Mouse (Mus musculus) heart, embryonic 16.5 days (tissue): ENCODE data around the gene Krtap5-3. TPM values are rescaled to one million over a fixed set of nuclear protein-coding genes. Genes with fewer than 3 reads are reported as not detected.
"Not testable (repeated sequence)": the region's sequence is repeated elsewhere in the genome, so short reads cannot be mapped to it uniquely, and the experiment has no call there.

Experiments
- ATAC-seq: fragments of 200-750 bp; cut with Nextera tagmentation; replicated peaks from 2 replicates; pipeline ENCODE4 v1.8.0; 2017; ENCODE audit warnings: moderate number of reproducible peaks; ENCODE audit not compliant: insufficient read depth, low FRiP score; ENCODE audit errors: extremely low read depth
- H3K27ac ChIP-seq: fragments of 300-500 bp; sonication (generic); 2 replicates; pipeline ENCODE4 v1.5.1; 2014; ENCODE audit warnings: mild to moderate bottlenecking, low read length, control low read depth, moderate library complexity
- H3K27me3 ChIP-seq: fragments of 300-500 bp; sonication (generic); 2 replicates; pipeline ENCODE4 v1.6.1; 2014; ENCODE audit warnings: low read length, mixed read lengths; ENCODE audit not compliant: control insufficient read depth, insufficient read depth
- H3K36me3 ChIP-seq: fragments of 300-500 bp; sonication (generic); 2 replicates; pipeline ENCODE4 v1.6.1; 2014; ENCODE audit not compliant: control insufficient read depth, insufficient read depth
- H3K4me1 ChIP-seq: fragments of 300-500 bp; sonication (generic); 2 replicates; pipeline ENCODE4 v1.6.1; 2014; ENCODE audit warnings: low read length, mixed read lengths; ENCODE audit not compliant: control insufficient read depth, insufficient read depth
- H3K4me2 ChIP-seq: fragments of 300-500 bp; sonication (generic); 2 replicates; pipeline ENCODE4 v1.6.1; 2014; ENCODE audit warnings: low read depth, mild to moderate bottlenecking, control low read depth, low read length
- H3K4me3 ChIP-seq: fragments of 300-500 bp; sonication (generic); 2 replicates; pipeline ENCODE4 v1.5.1; 2014; ENCODE audit warnings: mild to moderate bottlenecking, control low read depth, low read length
- H3K9ac ChIP-seq: fragments of 300-500 bp; sonication (generic); 2 replicates; pipeline ENCODE4 v1.6.1; 2014; ENCODE audit warnings: low read length, control low read depth
- H3K9me3 ChIP-seq: fragments of 300-500 bp; sonication (generic); replicated peaks from 2 replicates; pipeline ENCODE4 v1.6.1; 2016; ENCODE audit warnings: low read length; ENCODE audit not compliant: control insufficient read depth
- WGBS: fragments of 180-500 bp; shearing (Covaris S2); extraction: QIAGEN DNeasy Blood & Tissue Kit; methylation state at CpG from one replicate; pipeline ENCODE4 v1.1.7; 2014; 5-methylcytosine and 5-hydroxymethylcytosine counted together
- polyA plus RNA-seq: library from polyadenylated mRNA; unstranded; fragments of >200 nt; fragmentation: Nextera tagmentation; extraction: Ambion mirVana; gene quantifications from 2 replicates; pipeline ENCODE4 v1.2.1, GENCODE M21; 2015

Krtap5-3 gene
- polyA plus RNA-seq = not detected in 2 replicates

DNA sequence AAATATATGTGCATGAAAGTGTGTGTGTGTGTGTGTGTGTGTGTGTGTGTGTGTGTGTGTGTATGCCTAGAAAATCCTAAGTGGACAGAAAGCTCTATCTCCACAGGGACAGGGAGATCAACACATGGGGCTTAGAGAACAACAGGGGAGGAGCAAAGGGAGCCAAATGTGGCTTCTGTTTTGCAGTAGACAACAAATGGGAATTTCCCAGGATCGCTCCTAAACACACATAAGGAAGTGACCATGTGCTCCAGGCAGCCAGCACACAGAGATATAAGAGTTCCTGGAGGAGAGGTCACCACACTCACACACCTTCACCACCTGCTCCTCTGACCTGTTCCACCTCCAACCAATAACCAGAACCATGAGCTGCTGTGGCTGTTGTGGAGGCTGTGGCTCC, at the start of gene Krtap5-3:
Gene Krtap5-3 (plus strand): TSS at position 301 of the 400 bp plus-strand sequence.
- H3K27me3 ChIP-seq = no peaks in the 10 kb centered on the region
- no peak within 1 kb of the TSS for H3K4me3 ChIP-seq
- H3K36me3 ChIP-seq = no peaks in the 10 kb centered on the region
- 43% methylated on average over 1 of the region's 1 CpGs for WGBS
- ATAC-seq = no peak
- no peaks in the 10 kb centered on the region for H3K9me3 ChIP-seq
- H3K27ac ChIP-seq = no peak within 1 kb of the TSS
- no peak within 1 kb of the TSS for H3K9ac ChIP-seq
- H3K4me2 ChIP-seq = no peak within 1 kb of the TSS
- no peaks in the 10 kb centered on the region for H3K4me1 ChIP-seq

DNA sequence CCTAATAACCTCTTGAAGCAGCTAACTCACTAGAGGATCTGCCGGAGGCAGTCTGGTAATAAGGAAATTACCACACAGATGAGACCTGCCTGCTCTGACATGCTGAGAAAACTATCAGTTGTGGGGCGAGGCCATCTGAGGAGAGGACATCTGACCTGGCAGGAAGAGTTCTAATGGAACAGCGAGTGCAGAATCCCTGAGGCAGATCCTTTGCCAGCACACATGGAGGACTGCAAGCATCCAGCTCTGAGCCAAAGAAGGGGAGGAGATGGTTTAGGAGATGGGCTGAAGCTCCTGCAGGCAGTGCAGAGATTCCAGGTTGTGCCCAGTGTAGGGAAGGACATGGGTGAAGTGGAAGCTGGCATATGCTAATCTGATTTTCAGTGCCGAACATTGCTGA, 49.0 kb upstream of the Krtap5-3 start:
- Histone ChIP-seq H3K9me3 (0 out of 2 replicates have a peak, but pooled peaks cover 4% of the 10 kb centered on the region), H3K27me3 (no peaks in the 10 kb centered on the region), H3K4me1 (no peaks in the 10 kb centered on the region), H3K27ac (no peak overlapping the region), H3K4me3 (no peak overlapping the region), H3K36me3 (no peaks in the 10 kb centered on the region), H3K4me2 (no peak overlapping the region), H3K9ac (no peak overlapping the region)
- no peak for ATAC-seq
- 79% methylated on average over 4 of the region's 4 CpGs for WGBS

DNA sequence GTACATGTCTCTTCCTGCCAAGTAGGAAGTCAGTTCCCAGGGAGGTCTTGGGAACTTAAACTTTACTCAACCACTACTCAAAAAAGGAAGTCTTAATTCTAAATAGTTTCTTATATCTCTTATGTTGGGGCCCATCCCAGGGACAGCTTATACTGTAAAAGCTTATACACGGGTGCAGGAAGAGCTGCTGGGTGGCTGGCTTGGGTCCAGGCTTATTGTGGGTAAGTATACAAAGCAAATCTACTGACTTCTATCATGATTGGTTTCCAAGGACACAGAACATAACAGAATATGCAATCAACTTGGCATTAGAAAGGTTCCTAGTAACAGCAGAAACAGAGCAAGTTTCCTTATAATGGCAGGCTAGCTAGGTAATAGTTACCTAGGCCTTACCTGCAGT, 45.9 kb upstream of the Krtap5-3 start:
- H3K27me3 ChIP-seq = no peaks in the 10 kb centered on the region
- H3K4me2 ChIP-seq = no peak overlapping the region
- H3K36me3 ChIP-seq = no peaks in the 10 kb centered on the region
- no peaks in the 10 kb centered on the region for H3K9me3 ChIP-seq
- H3K4me3 ChIP-seq = no peak overlapping the region
- 43% methylated on average over 1 of the region's 1 CpGs for WGBS
- ATAC-seq = no peak
- no peak overlapping the region for H3K27ac ChIP-seq
- no peak overlapping the region for H3K9ac ChIP-seq
- no peaks in the 10 kb centered on the region for H3K4me1 ChIP-seq

DNA sequence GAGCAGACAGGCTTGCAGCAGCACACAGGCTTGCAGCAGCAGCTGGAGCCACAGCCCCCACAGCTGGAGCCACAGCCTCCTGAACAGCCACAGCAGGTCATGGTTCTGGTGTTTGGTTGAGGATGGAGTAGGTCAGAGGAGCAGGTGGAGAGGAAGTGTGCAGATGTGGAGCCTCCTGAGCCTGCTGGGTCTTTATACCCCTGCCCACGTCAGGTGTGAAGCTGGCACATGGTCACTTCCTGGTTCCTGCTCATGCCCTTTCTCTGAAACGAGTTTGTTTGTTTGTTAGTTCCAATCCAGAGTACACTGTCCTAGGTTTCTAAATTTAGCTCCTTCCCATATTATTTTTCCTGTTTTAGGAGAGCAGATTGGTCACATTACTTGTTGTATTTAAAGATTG, 44.2 kb upstream of the Krtap5-3 start, which contains the start of gene Gm29735:
Gene Gm29735 (minus strand): TSS at position 101 of the 400 bp plus-strand sequence.
- not testable (repeated sequence) for H3K27me3 ChIP-seq, H3K36me3 ChIP-seq, H3K27ac ChIP-seq, ATAC-seq, H3K9ac ChIP-seq, H3K4me1 ChIP-seq, H3K4me2 ChIP-seq, H3K9me3 ChIP-seq, H3K4me3 ChIP-seq
- 41% methylated on average over 2 of the region's 2 CpGs for WGBS

DNA sequence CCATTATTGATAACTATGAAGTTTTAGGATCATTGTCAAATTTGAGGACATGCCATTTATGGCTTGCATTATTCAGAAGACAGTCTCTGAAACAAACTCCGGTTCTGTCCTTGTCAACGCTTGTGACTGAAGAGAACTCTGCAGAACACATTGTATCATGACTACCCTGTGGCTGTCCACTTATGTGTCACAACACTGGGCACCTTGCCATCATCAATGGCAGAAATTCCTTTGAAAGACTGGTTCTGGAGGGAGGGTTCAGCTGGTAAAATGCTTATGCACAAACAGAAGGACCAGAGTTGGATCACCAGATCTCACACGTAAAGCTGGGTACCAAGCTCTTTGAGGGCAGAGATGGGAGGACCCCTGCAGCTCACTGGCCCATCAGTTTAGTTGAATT, 41.8 kb upstream of the Krtap5-3 start:
- Histone ChIP-seq H3K4me3 (no peak overlapping the region), H3K27ac (no peak overlapping the region), H3K9me3 (no peaks in the 10 kb centered on the region), H3K9ac (no peak overlapping the region), H3K27me3 (no peaks in the 10 kb centered on the region), H3K36me3 (no peaks in the 10 kb centered on the region), H3K4me2 (no peak overlapping the region), H3K4me1 (no peaks in the 10 kb centered on the region)
- WGBS = 81% methylated on average over 3 of the region's 3 CpGs
- no peak for ATAC-seq

DNA sequence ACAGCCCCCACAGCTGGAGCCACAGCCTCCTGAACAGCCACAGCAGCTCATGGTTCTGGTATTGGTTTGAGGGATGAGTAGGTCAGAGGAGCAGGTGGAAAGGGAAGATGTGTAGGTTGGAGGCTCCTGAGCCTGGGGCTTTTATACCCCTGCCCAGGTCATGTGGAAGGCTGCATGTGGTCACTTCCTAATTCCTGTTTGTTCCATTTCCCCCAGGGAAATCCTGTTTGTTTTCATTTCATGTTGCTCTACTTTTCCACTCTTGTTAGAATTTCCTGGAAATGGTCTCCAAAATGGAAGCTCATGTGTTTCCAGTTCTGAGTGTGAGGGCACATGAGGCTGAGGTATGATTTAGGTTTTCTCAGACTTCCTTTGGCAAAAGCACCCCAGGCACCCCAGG, 35.5 kb upstream of the Krtap5-3 start, which contains the start of gene Gm4553:
Gene Gm4553 (minus strand): TSS at position 101 of the 400 bp plus-strand sequence.
- H3K4me1 ChIP-seq, H3K4me3 ChIP-seq, H3K4me2 ChIP-seq, H3K36me3 ChIP-seq, H3K27ac ChIP-seq, H3K9me3 ChIP-seq, H3K27me3 ChIP-seq, H3K9ac ChIP-seq, ATAC-seq: not testable (repeated sequence)

DNA sequence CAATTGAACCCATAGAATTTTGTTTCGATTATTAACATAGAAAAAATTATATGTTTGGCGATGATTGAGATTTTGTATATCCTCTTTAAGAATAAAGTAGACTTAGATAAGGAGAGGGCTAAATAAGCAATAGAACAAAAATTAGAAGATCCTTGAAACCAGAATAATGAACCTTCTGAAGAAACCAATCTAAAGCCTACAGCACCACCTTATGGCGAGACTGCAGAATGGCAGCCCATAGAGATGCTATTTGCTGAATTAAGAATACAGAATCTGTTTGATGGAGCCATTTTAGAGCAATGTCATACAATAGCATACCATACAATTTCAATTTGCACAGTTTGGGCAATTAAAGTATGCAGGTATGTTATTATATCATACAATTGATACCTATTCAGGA, 31.3 kb upstream of the Krtap5-3 start:
- Histone ChIP-seq H3K4me1 (no peaks in the 10 kb centered on the region), H3K9ac (no peak overlapping the region), H3K4me2 (no peak overlapping the region), H3K27me3 (no peaks in the 10 kb centered on the region), H3K4me3 (no peak overlapping the region), H3K36me3 (no peaks in the 10 kb centered on the region), H3K9me3 (no peaks in the 10 kb centered on the region), H3K27ac (no peak overlapping the region)
- WGBS = 40% methylated on average over 3 of the region's 3 CpGs
- ATAC-seq = no peak

DNA sequence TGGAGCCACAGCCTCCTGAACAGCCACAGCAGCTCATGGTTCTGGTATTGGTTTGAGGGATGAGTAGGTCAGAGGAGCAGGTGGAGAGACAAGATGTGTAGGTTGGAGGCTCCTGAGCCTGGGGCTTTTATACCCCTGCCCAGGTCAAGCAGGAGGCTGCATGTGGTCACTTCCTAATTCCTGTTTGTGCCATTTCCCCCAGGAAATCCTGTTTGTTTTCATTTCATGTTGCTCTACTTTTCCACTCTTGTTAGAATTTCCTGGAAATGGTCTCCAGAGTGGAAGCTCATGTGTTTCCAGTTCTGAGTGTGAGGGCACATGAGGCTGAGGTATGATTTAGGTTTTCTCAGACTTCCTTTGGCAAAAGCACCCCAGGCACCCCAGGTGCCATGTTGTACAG, 25.3 kb upstream of the Krtap5-3 start, which contains the start of gene Krtap5-2:
Gene Krtap5-2 (minus strand): TSS at position 101 of the 400 bp plus-strand sequence.
- H3K4me3 ChIP-seq, H3K27ac ChIP-seq, H3K9ac ChIP-seq, H3K27me3 ChIP-seq, H3K36me3 ChIP-seq, ATAC-seq, H3K4me1 ChIP-seq, H3K4me2 ChIP-seq, H3K9me3 ChIP-seq: not testable (repeated sequence)

DNA sequence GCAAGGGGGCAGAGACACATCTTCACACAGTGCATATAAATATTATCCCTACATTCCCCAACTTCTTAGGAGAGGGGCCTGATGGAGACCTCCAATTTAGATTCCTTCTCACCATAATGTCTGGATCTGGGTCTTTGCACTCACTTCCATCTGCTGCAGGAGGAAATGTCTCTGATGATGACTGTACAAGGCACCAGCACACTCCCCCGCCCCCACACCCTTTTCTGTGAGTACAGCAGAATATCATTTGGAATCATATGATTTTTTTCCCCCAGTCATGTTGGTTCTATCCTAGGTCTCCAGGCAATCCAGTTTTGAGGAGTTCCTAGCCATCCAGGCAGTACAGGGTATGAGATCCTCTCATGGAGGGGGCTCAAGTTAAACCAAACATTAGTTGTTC, 22.5 kb upstream of the Krtap5-3 start:
- Histone ChIP-seq H3K4me2 (no peak overlapping the region), H3K4me1 (no peaks in the 10 kb centered on the region), H3K27ac (no peak overlapping the region), H3K9me3 (no peaks in the 10 kb centered on the region), H3K4me3 (no peak overlapping the region), H3K36me3 (no peaks in the 10 kb centered on the region), H3K9ac (no peak overlapping the region), H3K27me3 (no peaks in the 10 kb centered on the region)
- ATAC-seq = no peak
- WGBS = 72% methylated on average over 1 of the region's 1 CpGs

DNA sequence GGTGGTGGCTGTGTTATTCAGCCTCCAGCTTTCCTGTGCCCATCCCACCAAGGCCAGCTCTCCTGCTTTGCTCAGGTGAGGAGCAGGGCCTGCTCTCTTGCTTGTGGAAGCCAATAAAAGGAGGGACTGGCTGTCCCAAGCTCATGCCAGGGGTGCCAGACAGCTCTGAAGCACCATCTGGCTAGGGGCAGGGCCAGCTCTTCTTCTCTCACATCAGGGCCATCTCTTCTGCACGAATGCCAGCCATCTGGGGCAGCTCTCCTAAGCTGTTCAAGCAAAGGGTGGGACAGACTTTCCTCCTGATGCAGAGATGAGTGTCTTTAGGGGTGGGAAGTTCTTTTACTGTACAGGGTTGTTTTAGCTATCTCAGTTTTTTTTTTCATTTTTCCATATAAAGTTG, 20.1 kb upstream of the Krtap5-3 start:
- Histone ChIP-seq H3K9ac (no peak overlapping the region), H3K9me3 (no peaks in the 10 kb centered on the region), H3K27ac (no peak overlapping the region), H3K4me3 (no peak overlapping the region), H3K36me3 (no peaks in the 10 kb centered on the region), H3K4me1 (no peaks in the 10 kb centered on the region), H3K4me2 (no peak overlapping the region), H3K27me3 (no peaks in the 10 kb centered on the region)
- 21% methylated on average over 1 of the region's 1 CpGs for WGBS
- no peak for ATAC-seq
